Mouse (Mus musculus) kidney, adult 11 months (tissue): ENCODE results near the gene Lrat.

ENCODE experiments used
- DNase-seq: peaks from one replicate; pipeline ENCODE4 v3.0.0; 2022

Lrat gene

DNA sequence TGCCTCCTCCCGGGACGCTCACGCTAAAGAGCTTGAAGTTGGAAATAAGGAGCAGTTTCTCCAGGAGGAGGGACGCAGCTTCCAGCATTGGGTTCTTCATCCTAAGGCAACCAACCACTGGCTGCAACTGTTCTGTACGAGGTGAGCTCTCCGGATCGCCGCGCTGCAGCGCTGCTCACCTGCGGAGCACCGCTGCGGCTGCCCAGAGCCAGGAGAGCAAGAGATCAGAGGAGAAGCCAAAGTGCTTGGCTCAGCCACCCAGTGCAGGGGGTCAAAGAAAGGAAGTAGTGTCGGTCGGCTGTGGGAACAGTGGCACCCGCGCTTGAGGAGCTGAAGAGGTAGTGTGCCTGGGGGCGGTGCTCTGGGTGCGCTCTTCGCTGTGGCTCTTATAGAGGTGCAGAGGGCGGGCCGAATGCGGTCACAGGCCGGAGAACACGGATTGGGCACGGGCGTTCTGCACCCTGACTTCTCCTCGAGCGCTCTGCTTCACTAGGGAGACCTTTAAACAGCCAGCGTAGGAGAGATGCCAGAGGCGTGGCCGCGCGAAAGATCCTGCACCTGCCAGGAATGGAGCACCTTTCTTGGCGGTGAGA lies at the start of gene Lrat:
TSS of gene Lrat (minus strand) at position 361 of the 593 bp plus-strand sequence.
- DNase-seq, result peak; percentile 75

DNA sequence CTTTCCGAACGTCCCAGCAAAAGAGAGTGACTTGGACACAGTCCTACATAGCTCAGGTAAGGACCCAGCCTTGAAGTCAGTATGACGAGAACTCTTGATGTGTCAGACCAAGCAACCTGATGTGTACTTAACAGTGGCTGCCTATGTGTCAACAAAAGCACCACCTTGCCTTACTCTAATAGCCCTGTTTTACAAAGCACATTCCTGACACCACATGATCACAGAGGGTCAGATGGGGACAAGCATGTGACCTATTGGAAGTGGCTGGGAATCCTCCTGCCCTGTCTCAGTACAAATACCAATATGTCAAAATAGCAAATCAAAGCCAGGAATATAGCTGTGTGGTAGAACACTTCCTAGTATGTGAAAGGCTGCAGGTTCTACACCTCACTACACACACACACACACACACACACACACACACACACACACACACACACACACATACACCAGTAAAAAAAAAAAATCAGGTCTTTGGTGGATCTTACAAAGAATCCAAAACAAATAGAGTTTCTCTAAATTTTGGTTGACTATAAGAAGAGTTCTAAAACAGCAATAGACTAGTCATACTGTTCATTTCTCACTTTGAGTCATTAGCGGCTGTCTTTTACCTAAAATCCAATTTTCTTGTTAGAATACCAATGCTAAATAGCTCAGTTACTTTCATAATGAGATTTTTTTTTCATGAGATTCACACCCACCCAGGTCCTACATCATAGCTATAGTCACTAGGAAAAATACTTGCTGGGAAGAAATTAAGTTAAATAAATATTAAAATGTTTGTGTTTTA lies 48.6 kb upstream of the Lrat start:
- no peak for DNase-seq

DNA sequence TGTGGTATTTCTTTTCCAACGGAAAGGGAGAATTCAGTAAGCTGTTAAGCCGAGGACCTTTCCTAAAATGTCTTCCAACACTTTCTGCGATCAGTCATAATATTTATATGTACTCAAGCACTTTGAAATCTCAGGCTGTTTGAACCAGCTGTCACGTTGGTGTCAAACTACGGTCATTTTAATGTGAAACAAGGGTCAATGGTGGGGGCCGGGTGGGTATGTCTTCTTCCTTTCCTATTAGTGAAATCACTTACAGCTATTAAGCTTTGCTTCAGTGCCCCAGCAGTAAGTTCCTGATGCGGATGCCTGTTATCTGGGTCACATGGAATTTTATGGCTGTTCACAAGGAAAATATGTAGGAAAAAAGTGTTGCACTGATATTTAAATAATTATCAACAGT lies 46.9 kb upstream of the Lrat start:
- no peak for DNase-seq

- no peak for DNase-seq
Observed at GRCm38 (mm10) chr3:82950208-82950607, 46.4 kb upstream of the Lrat start.

DNA sequence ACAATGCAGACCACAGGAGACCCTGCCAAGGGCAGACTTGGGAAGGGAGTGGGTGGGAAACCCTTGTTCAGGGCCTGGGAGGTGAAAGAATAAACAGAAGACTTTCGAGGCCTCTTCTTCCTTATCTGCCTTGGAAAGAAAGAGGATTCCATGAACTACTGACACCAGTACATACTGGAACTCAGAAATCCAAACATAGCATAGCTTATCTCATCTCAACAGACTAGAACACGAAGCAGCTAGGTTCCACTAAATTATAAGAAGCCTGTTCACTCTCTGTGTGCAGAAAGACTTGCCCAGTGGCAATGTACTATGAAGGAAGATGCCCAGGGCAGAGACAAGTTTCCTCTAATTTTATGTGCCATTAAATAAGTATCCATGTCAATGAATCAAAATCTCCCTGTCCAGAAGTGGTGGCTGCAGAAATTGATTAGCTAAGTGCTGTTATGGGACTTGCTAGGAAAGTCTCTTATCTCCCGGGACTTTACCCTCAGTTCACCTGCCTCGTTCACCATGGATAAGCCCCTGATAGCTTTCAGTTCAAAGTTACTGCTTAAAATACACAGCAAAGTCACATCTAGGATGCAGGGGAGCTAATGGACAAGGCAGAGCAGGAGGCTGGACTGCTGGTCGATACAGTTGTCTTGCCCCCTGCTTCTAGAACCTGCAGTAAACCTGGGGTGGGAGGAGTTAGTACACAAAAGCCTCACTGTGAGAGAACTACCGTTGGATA lies 42.8 kb upstream of the Lrat start:
- no peak for DNase-seq

GRCm38 (mm10) chr3:82927917-82928316 lies 24.1 kb upstream of the Lrat start:
- no peak for DNase-seq

DNA sequence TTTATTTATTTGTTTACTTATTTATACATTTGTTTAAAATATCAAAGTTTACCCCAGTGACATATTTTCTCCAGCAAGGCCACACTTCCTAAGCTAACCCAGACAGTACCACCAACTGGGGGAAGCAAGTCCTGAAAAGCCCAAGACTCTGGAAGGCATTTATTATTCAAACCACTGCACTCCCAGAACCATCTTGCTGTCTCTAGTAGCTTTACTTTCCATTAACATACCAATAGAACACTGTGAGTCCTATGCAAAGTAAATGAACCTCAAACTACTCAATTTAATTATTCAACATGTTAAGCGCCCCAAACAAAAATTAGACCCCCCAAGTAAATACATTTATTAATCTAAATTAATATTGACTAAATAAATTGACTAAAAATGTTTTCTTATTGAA lies 11.9 kb upstream of the Lrat start:
- no peak for DNase-seq

- DNase-seq, result no peak
Observed at GRCm38 (mm10) chr3:82908671-82909070, 4.9 kb upstream of the Lrat start.

DNA sequence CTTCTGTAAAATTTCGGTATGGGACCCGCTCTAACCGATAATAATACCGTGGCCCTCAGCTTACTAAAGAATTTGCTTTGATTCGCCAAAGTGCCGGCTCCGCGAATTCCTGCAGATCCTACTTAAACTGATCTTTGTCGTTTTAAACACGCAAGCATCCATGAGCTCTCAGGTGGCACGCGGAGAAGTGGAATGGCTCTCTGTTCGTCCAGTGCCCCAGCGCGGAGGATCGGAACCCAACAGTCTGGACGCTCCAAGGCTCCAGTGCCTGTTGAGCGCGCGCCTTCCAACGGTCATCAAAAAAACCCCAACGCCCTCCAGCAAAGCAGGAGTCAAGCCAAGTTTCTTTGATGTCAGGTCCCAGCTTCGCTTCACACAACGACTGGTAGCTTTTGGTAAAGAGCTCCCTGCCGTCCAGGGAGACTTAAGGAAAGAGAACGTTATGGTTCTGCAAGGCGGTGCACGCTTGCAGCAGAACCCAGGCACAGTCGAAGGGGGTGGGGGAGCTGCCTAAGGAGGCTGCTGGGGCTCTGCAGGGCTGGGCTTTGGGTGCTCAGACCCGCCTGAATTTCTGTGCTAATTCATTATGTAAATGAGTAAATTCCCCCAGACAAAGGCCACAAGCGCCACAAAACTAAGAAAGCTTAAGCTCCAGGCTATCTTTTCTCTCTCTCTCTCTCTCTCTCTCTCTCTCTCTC lies 587 bp upstream of the Lrat start:
- no peak for DNase-seq

DNA sequence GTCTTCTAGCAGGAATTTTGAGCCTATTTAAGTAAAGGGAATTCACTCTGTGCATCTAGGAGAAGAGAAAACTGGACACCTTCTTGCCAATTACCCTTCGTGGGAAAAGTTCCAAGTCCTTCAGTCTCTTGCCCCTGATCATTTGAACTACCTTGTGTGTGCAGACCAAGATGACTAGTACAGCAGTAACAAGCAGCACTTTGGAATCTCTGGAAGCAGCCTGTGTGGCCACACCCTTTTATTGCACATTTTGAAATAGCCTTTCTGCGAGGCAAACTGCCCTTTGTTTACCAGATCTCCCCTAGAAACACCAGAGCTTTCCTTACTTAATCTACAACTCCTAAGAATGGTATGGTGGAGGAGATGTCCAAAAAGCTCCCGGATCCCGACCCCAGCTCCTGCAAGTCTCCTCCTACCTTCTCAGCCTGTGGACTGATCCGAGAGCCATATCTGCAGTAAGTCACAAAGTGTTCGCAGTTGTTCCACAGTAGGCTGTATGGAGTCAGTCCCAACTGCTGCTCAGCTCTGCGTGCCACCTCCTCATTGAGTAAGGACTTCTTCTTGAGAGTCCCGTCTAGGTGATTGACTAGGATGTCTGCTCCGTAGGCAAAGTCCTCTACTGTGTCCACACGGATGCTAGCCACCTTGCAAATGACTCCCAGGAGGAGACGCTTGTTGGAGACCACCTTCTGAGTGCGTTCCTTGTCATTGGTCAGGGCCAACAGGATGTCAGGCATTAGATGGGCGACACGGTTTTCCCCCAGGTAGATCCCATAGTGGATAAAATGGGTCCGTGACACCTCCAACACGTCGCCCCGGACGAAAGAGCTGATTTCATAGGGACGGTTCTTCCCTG lies 788 bp downstream of the Lrat start:
- DNase-seq, result peak; percentile 2

- no peak for DNase-seq
Observed at GRCm38 (mm10) chr3:82888842-82889241, 14.9 kb downstream of the Lrat start.

GRCm38 (mm10) chr3:82877258-82877657 lies 26.5 kb downstream of the Lrat start:
- no peak for DNase-seq

- DNase-seq, result peak; percentile 62
Observed at GRCm38 (mm10) chr3:82876372-82876739, 27.4 kb downstream of the Lrat start, which contains the start of gene Rbm46. Gene Rbm46, minus strand, starts transcription at chr3:82876483.

DNA sequence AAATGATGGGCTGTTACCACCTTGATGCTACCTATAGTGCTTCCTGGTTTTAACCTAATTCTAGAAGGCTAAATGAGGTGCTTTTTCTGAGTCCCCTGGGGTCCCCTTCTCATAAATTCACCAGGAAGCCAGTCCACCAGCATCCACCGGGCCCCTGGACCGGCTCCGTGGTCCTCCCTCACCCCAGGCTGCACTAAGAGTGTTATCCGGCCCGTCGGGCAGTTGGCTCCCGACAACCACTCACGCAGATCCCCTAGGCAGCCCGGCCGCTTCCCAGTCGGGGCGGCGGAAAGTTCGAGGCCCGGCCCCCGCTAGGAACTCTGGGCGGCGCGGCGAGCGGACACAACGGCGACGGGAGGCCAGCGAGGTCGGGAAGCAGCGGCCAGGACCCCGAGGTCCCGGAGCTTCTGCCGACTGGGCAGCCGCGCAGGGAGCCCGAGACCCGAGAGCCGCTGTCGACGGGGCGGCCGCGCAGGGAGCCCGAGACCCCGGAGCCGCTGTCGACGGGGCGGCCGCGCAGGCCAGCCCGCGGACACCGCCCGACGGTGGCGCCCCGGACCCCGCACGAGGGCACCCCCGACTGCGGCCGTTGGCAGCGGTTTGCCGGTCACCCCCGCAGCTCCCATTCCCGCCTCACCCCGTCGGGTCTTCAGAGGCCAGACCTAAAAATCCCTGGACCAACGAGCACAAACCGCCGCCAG lies 28.0 kb downstream of the Lrat start:
- no peak for DNase-seq

DNA sequence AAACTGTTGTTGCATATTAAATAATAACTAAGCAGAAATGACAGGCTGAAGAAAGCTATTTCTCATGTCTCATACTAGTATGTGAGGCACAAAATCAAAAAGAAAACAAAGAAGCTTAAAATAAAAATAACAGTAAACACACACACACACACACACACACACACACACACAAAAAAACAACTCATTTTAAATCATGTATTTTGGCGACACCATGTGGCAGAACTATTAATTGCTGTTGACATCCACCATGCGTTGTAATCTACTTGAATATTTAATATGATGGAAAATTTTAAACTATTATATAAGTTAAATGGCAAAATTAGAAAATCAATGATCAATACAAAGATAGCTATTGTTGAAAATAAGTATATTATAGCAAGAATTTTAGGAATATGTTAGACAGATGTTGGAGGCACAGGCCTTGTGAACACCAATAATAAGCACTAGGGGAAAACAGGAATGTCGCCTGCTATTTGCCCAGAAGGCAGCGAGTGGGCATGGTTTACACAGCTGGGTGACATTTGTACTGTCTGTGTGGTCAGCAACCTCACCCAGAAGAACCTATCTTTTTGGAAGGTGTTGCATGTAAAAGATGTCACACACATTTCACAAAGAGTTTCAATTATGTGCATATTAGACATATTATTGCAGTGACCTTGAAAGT lies 46.2 kb downstream of the Lrat start:
- no peak for DNase-seq
